Mouse (Mus musculus): Measurements from ENCODE around the gene Tmem82. TPM values are rescaled to one million over a fixed set of nuclear protein-coding genes. Genes with fewer than 3 reads are reported as not detected.
"Not testable (repeated sequence)": the region's sequence is repeated elsewhere in the genome, so short reads cannot be mapped to it uniquely, and the experiment has no call there.

Tmem82 gene
- polyA plus RNA-seq, 3 experiments from 2014 or later, result 0.78 TPM; not detected in 2

DNA sequence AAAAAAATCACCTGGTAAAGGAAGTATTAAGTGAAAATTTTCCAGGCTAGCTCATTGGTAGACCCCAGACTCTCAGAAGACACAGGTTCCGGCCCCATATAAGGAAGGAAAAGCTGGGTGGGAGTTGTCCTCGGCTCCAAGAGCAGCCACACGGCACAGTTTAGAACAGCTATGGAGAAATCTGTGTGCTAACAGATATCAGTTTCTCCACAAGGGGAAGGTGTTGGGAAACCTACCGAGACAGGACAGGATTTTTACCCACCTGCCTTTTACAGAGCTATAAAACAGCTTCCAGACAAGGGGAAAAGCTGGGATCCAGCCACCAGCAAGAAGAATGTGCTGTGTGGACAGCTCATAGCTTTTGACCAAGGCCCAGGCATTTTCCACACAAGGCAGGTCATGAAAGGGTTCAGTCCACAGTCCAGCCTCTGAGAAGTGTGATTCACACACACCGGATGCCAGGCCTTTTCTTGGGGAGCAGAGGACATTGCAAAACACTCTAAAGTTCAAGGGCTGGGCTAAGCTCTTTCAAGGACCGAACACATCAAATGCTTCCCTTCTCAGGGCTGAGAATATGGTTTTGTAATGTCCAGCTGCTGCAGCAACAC, 45.0 kb downstream of the Tmem82 start:
- ATAC-seq, result no peak

DNA sequence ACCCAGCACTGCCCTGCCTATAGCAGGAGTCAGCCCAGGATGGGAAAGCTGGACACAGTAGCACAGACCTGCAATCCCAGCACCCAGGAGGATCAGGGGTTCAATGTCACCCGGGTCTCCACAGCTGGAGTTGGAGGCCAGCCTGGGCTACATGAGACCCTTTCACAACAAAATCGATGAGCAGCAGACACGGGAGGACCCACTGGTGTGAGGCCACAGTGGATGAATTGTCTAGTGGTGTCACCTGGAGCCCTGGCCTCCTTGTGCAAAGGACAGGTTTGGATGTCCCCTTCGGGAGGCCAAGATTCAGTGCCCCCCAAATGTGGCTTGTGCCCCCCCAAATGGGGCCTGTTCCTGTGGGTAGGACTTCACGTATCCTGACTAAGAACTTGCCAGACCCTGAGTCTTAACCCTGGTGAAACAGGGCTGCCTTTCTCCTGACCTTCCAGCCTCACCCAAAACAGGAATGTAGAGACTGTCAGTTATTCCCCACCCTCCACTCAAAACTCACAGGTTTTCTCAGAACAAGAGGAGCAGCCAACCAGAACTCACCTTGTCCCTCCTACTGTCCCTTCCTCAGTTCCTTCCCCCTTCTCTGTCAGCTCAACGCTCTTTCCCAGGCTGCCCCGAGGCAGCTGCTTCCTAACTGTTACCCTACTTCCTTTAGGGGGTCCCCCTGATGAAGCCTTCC, 45.6 kb downstream of the Tmem82 start:
- ATAC-seq, result no peak

DNA sequence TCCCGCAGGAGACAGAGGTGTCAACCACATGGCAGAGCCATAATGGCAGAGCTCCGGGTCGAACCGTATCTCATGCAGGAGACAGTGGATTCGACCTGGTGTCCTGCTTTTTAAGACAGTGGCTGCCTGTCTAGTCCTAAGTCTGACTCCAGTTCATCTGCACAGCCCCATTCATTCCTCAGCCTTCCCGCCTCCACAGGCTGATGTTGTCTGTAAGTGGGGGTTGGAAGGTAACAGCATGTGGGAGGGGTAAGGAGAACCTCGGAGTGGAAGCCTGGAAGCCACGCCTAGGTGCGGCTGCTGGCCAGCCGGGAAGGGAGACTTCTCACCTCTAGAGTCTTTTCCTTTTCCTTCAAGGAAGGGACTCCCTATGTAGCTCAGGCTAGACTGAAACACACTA, 46.5 kb downstream of the Tmem82 start:
- no peak for ATAC-seq

DNA sequence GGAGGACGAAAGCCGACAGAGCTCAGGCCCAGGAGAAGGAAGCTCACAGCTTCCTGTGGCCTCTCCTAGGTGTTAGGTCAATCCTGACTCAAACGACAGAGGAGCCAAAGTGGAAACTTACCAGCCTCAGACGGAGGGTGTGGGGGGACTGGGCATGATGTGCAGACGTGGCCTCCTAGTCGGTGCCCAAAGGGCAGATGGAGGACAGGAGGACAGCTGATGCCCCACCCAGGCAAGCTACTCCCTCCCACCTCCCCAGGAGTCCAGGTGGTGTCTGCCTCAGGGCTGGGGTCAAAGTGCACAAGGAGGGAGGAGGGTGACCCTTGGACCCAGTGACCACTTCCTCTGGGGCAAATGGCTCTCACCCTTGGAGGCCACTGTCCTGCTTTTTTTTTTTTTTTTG, 47.1 kb downstream of the Tmem82 start:
- no peak for ATAC-seq

DNA sequence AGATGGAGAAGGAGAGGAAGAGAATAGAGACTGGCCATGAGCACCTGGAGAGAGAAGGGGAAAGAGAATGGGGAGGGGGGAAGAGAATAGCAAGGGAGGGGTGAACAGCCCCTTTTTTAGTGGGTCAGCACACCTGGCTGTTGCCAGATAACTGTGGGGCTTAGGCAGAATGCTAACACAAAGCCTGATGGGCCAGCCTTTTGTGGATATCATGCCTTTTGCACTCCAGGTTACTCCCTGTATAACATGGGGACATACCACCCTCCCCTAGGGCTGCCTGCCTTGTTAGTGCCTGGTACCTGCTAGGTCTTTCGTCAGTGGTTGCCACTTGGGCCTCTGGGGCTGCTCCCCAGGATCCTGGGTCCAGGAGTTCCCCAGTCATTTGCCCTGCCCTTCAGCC, 47.6 kb downstream of the Tmem82 start:
- ATAC-seq, result no peak

DNA sequence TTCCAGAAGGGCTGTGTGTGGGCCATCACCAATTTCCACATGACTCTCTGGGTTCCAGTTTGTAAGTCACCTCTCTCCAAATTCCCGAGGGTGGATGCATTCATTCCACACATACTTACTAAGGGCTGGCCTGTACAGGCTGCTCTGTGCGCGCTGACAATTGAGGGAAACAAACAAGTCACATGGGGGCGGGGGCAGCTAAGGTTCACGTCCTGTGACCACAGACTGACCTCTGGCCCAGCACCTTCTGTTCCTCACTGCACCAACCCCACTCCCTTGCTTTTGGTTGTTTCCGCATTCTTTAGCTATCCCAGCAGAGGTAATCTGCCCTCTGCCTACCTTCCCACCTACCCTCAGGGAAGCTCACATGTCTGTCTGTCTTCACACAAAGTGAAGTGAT, 48.4 kb downstream of the Tmem82 start:
- no peak for ATAC-seq

DNA sequence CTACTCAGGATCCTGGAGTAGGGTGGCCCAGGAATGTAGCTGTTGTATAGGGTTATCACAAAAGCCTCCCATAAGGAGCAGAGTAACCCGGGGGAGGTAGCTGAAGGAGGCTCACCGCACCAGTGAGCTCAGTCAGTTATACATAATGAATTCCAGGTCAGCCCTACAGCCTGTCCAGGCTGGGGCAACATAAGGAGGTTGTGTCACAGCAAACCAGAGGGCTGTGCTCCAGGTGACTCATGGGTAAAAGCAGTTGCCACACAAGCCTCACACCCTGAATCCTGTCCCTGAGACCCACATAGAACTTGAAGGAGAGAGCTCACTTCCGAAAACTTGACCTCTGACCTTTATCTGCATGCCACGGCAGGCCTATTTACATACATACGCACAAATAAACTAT, 49.5 kb downstream of the Tmem82 start:
- no peak for ATAC-seq

DNA sequence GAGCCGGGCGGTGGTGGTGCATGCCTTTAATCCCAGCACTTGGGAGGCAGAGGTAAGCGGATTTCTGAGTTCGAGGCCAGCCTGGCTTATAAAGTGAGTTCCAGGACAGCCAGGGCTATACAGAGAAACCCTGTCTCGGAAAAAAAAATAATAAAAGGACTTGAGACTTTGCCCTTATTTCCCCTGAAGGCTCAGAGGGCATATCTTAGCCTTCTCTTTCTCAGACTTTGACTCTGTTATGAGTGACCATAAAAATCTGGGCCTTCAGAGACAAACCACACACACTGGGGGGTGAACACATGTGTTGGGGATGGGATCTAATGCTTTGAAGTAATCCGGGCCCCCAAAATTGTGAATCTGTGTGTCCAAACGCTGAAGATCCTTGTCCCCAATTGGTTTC, 51.3 kb downstream of the Tmem82 start:
- not testable (repeated sequence) for ATAC-seq

DNA sequence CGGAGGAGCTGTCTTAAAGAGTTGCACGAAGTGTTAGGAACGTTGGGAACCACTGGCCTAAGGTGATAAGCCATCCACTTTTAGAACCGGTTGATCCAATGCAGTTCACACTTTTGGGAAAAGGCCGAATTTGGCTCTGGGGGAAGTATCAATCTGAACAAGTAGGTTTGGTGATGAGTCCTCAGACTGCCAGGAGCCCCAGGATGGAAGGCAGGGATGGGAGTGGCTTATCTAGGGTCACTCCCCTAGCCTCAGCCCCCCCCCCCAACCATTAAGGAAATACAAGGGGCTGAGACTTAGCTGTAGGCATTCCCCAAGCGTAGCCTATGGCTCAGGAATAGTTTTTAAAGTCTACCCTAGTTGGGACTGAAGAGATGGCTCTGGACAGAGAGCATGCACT, 52.2 kb downstream of the Tmem82 start:
- no peak for ATAC-seq

DNA sequence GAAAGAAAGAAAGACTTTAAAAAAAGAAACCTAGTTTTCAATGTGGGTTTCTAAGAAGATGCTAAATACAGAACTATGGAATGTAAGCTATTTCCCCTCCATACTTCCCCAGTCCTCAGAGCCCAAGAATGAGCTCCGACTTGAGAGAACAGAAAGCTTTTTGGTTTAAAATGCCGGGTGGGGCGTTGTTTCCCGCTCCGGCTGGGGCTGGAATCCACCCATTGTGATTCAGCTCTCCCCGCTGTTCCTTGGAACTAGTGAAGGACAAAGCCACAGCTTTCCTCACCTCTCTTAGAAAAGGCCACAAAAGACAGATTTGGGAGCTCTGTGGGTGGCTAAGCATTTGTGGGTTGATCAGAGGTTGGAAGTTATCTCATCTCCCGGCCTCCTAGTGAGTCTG, 53.1 kb downstream of the Tmem82 start:
- no peak for ATAC-seq

DNA sequence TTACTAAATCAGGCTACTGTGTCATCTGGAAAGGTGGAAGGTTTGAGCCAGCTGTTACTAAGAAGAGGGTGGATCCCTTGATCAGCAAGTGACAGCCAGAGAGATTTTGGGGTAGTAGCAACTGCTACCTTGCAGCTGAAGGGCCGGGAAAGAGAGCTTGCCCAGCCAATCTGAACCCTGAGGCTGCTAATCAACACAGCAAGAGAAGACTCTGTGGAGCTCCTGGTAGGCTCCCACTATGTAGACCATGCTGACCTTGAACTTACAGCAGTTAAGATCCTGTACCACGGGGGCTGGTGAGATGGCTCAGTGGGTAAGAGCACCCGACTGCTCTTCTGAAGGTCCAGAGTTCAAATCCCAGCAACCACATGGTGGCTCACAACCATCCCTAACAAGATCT, 53.8 kb downstream of the Tmem82 start:
- no peak for ATAC-seq

DNA sequence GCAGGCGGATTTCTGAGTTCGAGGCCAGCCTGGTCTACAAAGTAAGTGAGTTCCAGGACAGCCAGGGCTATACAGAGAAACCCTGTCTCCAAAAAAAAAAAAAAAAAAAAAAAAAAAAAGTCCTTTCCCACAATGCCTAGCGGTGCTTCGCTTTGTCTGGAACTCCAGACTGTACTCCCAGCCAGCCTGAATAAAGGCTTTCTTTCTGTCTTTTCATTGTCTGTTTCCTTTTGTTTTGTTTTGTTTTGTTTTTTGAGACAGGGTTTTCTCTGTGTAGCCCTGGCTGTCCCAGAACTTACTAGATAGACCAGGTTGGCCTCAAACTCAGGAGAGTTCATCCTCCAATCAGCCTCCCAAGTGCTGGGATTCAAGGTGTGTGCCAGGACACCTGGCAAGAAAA, 54.2 kb downstream of the Tmem82 start:
- no peak for ATAC-seq

Other genes with a start within 250 kb of the Tmem82 start
- gene Clcnka, start 219.9 kb downstream of the Tmem82 start, polyA plus RNA-seq (2017; shearing (Covaris generic)), result not detected
- not detected for gene Clcnkb, start 202.6 kb downstream of the Tmem82 start, polyA plus RNA-seq (2017; shearing (Covaris generic))
- gene Hspb7, start 197.9 kb downstream of the Tmem82 start, polyA plus RNA-seq (2017; shearing (Covaris generic)), result not detected
- not detected for gene Srarp, start 182.5 kb downstream of the Tmem82 start, polyA plus RNA-seq (2017; shearing (Covaris generic))
- 10 to 100 TPM; 12.6 to 16.9 (median 14.1) TPM for gene Zbtb17, start 174.0 kb downstream of the Tmem82 start, polyA plus RNA-seq (2017; shearing (Covaris generic))
- 10 to 100 TPM in 2 of 3 experiments, 1 to 10 TPM in 1; 8.6 to 17.1 (median 14.3) TPM for gene Spen, start 80.0 kb downstream of the Tmem82 start, polyA plus RNA-seq (2017; shearing (Covaris generic))
- under 1 TPM in 1 of 3 experiments, not detected in 2; 0.43 TPM for gene Fblim1, start 12.5 kb downstream of the Tmem82 start, polyA plus RNA-seq (2017; shearing (Covaris generic))
- gene Slc25a34, start 5.2 kb upstream of the Tmem82 start, polyA plus RNA-seq (2017; shearing (Covaris generic)), result under 1 TPM in 1 of 3 experiments, not detected in 2; 0.13 TPM
- 1 to 10 TPM; 3.6 to 4.5 (median 4.2) TPM for gene Plekhm2, start 46.3 kb upstream of the Tmem82 start, polyA plus RNA-seq (2017; shearing (Covaris generic))
- gene Rsc1a1, start 67.0 kb upstream of the Tmem82 start, polyA plus RNA-seq (2017; shearing (Covaris generic)), result not detected
- 10 to 100 TPM; 14.6 to 17.1 (median 16.9) TPM for gene Ddi2, start 104.8 kb upstream of the Tmem82 start, polyA plus RNA-seq (2017; shearing (Covaris generic))
- not detected for gene Agmat, start 128.0 kb upstream of the Tmem82 start, polyA plus RNA-seq (2017; shearing (Covaris generic))
- gene Dnajc16, start 172.3 kb upstream of the Tmem82 start, polyA plus RNA-seq (2017; shearing (Covaris generic)), result 1 to 10 TPM; 3.0 to 3.7 (median 3.6) TPM
- gene Casp9, start 175.0 kb upstream of the Tmem82 start, polyA plus RNA-seq (2017; shearing (Covaris generic)), result 10 to 100 TPM in 1 of 3 experiments, 1 to 10 TPM in 2; 6.9 to 10.9 (median 6.9) TPM
- gene Cela2a, start 207.5 kb upstream of the Tmem82 start, polyA plus RNA-seq (2017; shearing (Covaris generic)), result not detected
- gene Ctrc, start 227.7 kb upstream of the Tmem82 start, polyA plus RNA-seq (2017; shearing (Covaris generic)), result not detected

Measured in inflammation-experienced regulatory T-cells, adult 6 months (primary cell).